Mouse (Mus musculus) small intestine, adult 2 months (tissue): ENCODE data around the gene Kremen1. TPM values are rescaled to one million over a fixed set of nuclear protein-coding genes. Genes with fewer than 3 reads are reported as not detected.

Source experiments
- H3K27ac ChIP-seq: fragments of 200-500 bp; 2 replicates; pipeline ENCODE4 v1.5.1; 2012; ENCODE audit warnings: low read depth, low read length, control low read depth, inconsistent platforms; ENCODE audit not compliant: insufficient read depth
- H3K27me3 ChIP-seq: fragments of 200-500 bp; 2 replicates; pipeline ENCODE4 v1.6.1; 2012; ENCODE audit warnings: mild to moderate bottlenecking, moderate library complexity, low read length, inconsistent platforms; ENCODE audit not compliant: control insufficient read depth, insufficient read depth
- H3K36me3 ChIP-seq: fragments of 200-500 bp; 2 replicates; pipeline ENCODE4 v1.6.1; 2012; ENCODE audit warnings: mild to moderate bottlenecking, low read length, control low read depth, inconsistent platforms; ENCODE audit not compliant: control insufficient read depth, insufficient read depth
- H3K4me1 ChIP-seq: fragments of 200-500 bp; 2 replicates; pipeline ENCODE4 v1.6.1; 2012; ENCODE audit warnings: low read length, inconsistent platforms, mixed read lengths; ENCODE audit not compliant: control insufficient read depth, insufficient read depth, insufficient read length
- H3K4me3 ChIP-seq: fragments of 200-500 bp; 2 replicates; pipeline ENCODE4 v1.5.1; 2012; ENCODE audit warnings: low read depth, mild to moderate bottlenecking, control low read depth, inconsistent platforms, low read length, moderate library complexity
- CTCF ChIP-seq: fragments of 200-500 bp; IDR thresholded peaks from 2 replicates; pipeline ENCODE4 v1.5.1; 2012; ENCODE audit warnings: low read depth, mild to moderate bottlenecking, control low read depth, inconsistent platforms, low read length, moderate library complexity, mixed read lengths; ENCODE audit not compliant: insufficient replicate concordance, insufficient read length; ENCODE audit errors: extremely low read depth
- POLR2A ChIP-seq: fragments of 200-500 bp; IDR thresholded peaks from 2 replicates; pipeline ENCODE4 v1.6.1; 2012; ENCODE audit warnings: low read depth, mild to moderate bottlenecking, control low read depth, inconsistent platforms, low read length, moderate library complexity
- WGBS: fragments of 180-500 bp; shearing (Covaris S2); methylation state at CpG from one replicate; pipeline ENCODE4 v1.1.7; 2018; 5-methylcytosine and 5-hydroxymethylcytosine counted together
- polyA plus RNA-seq: library from polyadenylated mRNA; depleted of rRNA; stranded (reverse); fragments of >200 nt; gene quantifications from 2 replicates; pipeline ENCODE4 v1.2.3, GENCODE M21; 2012

Kremen1 gene
- polyA plus RNA-seq, 1 experiment, result 7.8 TPM

DNA sequence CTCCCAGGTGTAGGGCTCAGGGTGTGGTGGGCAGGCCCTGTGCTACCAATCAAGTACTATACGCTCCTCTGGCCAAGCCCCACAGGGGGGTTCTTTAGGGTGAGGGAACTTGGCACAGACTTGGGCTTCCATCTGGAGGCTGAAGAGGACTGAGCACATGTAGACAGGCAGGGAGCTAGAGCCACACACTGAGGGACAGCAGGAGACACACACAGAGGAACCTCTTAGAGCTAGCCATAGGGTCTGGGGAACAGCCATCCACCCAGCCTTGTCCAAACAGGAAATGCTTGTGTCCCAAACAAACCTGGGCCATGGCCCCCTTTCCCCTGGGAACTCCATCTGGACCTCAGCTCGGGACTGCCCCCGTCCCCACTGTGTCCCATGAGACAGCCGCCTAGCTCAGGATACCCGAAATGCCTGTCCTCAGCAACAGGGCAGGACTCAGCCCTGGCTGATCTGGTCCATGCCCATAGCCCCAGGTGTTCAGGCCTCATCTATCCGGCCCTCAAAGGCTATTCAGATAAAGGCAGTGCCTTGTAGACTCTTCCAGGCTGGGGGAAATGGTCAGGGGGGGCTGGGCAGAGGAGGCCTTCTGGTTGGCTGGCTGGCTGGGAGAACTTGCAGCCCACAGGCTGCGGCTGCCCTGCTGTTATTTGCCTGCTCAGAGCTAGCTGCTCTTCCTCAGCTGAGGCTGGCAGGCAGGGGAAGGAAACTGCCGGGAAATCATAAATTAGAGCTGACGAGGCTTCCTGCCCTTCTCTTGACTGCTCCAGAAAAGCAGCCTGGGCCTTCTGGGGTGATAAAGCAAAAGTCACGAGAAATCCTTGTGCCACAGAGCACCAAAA, 106.2 kb downstream of the Kremen1 start:
- Histone ChIP-seq H3K4me3 (no peak overlapping the region), H3K27me3 (peaks cover 6% of the 10 kb centered on the region), H3K4me1 (peaks cover 6% of the 10 kb centered on the region; the same call in 1 of the 2 replicates), H3K27ac (peak overlapping the region; percentile 48; the same call in 1 of the 2 replicates), H3K36me3 (no peaks in the 10 kb centered on the region)
- WGBS, result 67% methylated on average over 10 of the region's 10 CpGs
- TF ChIP-seq CTCF, result no peak
- TF ChIP-seq POLR2A, result no peak

DNA sequence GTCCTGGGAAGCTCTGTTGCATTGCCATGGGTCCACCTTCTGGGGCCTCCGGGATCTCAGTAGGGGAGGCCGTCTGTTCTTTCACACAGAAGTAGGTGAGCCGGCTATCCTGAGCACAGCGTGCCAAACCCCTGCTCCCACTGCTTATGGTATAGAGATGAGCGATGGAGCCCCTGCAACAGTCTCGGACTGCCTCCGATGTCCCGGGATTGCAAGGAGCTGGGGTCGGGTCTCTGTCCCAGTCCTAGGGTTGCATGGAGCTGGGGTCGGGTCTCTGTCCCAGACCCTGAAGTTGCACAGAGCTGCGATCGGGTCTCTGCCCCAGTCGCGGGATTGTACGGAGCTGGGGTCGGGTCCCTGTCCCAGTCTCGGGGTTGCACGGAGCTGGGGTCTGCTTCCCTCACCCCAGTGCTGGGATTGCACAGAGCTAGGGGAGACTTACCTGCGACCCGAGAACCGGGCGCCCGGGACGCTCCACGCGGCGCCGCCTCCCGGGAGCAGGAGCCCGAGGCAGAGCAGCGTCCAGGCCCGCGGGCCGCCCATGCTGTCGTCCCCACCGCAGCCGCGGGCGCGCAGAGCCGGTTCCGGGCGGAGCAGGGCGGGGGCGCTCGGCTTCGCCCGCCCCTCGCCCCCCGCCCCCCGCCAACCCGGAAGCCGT, 109.5 kb downstream of the Kremen1 start, which contains the start of gene Emid1:
TSS of gene Emid1 (minus strand) at position 578 of the 658 bp plus-strand sequence.
- H3K4me3 ChIP-seq, result peak within 1 kb of the TSS; percentile 67
- H3K4me1 ChIP-seq, result peaks cover 16% of the 10 kb centered on the region
- no peaks in the 10 kb centered on the region for H3K36me3 ChIP-seq
- WGBS, result 3% methylated on average over 51 of the region's 53 CpGs
- no peak for TF ChIP-seq CTCF
- TF ChIP-seq POLR2A, result no peak
- H3K27me3 ChIP-seq, result peaks cover 6% of the 10 kb centered on the region
- H3K27ac ChIP-seq, result peak within 1 kb of the TSS; percentile 38; the same call in 1 of the 2 replicates

DNA sequence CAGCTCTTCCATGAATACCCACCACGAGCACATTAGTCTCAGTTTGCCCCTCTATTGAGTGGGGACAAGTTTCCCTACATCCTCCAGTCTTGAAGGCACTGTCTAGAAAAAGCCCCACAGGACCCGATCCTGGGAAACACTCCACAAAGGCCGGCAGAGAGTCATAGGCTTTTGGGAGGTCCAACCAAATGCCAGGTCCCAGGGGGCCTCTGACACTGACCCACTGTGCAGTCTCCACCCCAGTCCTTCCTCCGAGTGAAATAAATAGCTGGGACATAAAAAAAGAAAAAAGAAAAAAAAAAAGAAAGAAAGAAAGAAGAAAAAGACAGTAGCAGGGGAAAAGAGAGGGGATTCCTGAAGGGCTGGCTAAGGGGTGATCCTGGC, 110.1 kb downstream of the Kremen1 start:
- Histone ChIP-seq H3K4me3 (peak overlapping the region; percentile 67), H3K27me3 (peaks cover 6% of the 10 kb centered on the region), H3K27ac (0 out of 2 replicates have a peak overlapping the region, but pooled peaks have one; percentile 20), H3K4me1 (peaks cover 16% of the 10 kb centered on the region), H3K36me3 (no peaks in the 10 kb centered on the region)
- WGBS, result 81% methylated on average over 4 of the region's 4 CpGs
- no peak for TF ChIP-seq CTCF
- TF ChIP-seq POLR2A, result no peak

DNA sequence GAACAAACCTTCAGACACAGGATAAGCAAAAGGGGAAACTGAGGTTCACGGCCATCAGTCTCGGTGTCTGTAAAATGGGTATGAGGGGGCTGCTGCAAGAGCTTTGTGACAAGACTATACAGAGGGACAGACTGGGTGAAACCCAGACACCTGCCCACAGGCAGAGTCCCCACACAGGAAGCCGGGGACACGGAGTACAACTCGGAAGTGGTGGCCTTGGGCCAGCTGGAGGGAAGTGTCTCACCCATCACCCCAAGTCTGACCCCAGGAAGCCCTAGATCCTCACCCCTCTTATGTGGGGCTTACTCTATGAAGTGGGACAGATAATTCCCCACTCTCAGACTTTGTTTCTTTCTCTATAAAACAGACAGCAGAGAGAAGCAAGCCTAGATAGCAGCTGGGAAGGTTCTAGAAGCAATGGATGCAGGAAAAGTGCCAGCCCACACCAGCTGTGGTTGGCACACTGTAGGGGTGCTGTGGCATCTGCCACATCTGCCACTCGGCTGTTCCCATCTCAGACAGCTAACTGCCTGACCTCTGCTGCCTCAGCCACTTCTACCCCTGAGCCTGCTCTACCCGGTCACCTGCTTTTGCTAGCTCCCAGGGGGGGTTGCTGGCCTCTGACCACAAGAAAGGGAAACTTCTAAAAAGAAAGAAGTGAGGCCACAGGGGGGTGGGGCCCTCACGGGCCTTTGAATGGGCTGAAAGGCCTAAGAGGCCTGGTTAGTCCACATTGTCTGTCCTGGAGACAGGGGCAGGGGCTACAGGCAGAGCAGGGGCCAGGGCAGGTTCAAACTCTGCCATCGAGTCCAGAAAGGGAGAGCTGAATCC, 110.7 kb downstream of the Kremen1 start:
- peak overlapping the region; percentile 19 for H3K4me3 ChIP-seq
- 73% methylated on average over 9 of the region's 9 CpGs for WGBS
- H3K36me3 ChIP-seq, result no peaks in the 10 kb centered on the region
- peak overlapping the region; percentile 58 for H3K27ac ChIP-seq
- peaks cover 16% of the 10 kb centered on the region for H3K4me1 ChIP-seq
- TF ChIP-seq CTCF, result no peak
- no peak for TF ChIP-seq POLR2A
- peaks cover 6% of the 10 kb centered on the region for H3K27me3 ChIP-seq

DNA sequence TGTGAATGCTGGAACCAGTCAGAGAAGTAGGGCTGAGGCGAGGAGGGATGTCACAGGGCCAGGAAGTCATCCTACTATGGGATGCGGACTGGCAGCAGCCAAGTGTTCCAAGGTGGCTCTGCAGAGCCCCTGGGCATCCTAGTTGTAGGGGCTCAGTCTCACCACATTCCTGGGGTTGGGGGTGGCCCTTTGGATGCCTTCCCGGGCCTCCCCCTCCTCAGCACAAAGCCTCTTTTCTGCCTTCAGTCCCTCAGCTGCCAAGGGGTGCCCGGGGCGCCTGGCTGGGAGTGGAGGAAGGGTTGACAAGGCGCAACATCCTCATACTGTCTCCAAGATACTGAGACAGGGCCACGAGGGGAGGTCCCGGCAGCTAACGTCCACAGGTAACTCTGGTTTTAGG, 111.4 kb downstream of the Kremen1 start:
- H3K27ac ChIP-seq, result peak overlapping the region; percentile 17
- 82% methylated on average over 9 of the region's 9 CpGs for WGBS

DNA sequence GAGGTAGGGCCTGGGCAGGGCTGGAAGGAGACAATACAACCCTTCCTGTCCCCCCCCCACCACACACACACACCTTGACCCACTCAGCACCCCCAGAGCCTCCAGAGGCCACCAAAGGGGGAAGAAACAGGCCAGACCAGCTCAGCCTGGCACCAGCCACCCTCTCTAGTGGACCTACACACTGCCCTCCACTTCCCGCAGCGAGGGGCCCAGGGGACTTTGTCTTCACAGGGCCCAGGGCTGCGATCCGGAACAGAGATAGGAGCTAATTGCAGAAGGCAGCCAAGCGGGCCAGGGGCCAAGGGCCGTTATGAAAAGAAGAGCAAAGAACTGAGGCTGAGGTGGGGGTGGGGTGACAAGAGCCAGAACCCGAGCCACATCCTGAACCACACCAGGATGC, 112.1 kb downstream of the Kremen1 start:
- 5% methylated on average over 7 of the region's 7 CpGs for WGBS
- H3K4me3 ChIP-seq, result peak overlapping the region; percentile 5
- TF ChIP-seq CTCF, result no peak
- TF ChIP-seq POLR2A, result no peak
- H3K4me1 ChIP-seq, result peaks cover 16% of the 10 kb centered on the region
- H3K27me3 ChIP-seq, result peaks cover 6% of the 10 kb centered on the region
- H3K36me3 ChIP-seq, result no peaks in the 10 kb centered on the region
- peak overlapping the region; percentile 17 for H3K27ac ChIP-seq

More for the DNA sequence above, 111.4 kb downstream of the Kremen1 start:
- TF ChIP-seq POLR2A, result no peak
- no peak for TF ChIP-seq CTCF
- Histone ChIP-seq H3K27me3 (peaks cover 6% of the 10 kb centered on the region), H3K36me3 (no peaks in the 10 kb centered on the region), H3K4me3 (no peak overlapping the region), H3K4me1 (peaks cover 16% of the 10 kb centered on the region)
